Mouse (Mus musculus) erythroblast, embryonic 14.5 days (primary cell): ENCODE data around the gene Rptor.

Experiments
- GATA1 ChIP-seq: IDR thresholded peaks from 2 replicates; pipeline ENCODE4 v1.6.1; 2012; ENCODE audit warnings: low read length, inconsistent platforms, mixed read lengths
- TAL1 ChIP-seq: IDR thresholded peaks from 3 replicates; pipeline ENCODE4 v1.6.1; 2012; ENCODE audit warnings: low read length, inconsistent platforms, mixed read lengths

DNA sequence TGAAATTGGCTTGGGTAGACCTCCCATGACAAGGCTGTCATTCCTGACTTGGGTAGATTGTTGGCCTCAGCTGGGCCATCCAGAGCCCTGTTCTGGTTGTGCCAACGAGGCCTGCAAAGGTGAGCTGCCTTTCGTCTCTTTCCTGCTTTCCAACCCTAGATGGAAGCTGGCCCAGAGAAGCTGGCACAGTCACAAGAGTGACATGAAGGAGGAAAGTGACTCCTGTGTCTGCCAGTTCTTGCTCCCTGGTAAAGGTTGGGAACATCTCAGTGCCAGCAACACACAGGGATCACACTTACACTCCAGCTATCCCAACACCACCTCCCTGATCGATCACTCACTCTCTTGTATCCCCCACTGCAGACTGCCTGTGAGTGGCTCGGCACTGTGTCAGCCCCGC is 303.1 kb downstream of the Rptor start:
- no peak for TF ChIP-seq TAL1
- no peak for TF ChIP-seq GATA1
